Mouse (Mus musculus): ENCODE results near the gene Dqx1. TPM values are rescaled to one million over a fixed set of nuclear protein-coding genes. Genes with fewer than 3 reads are reported as not detected.

Dqx1 gene
- total RNA-seq, 4 experiments from 2014 or later: 2.6 to 6.3 (median 4.1) TPM

GRCm38 (mm10) chr6:83033249-83034185, 24.1 kb upstream of the Dqx1 start, which contains the start of the genes Dok1 and Loxl3:
TSS of gene Dok1 (minus strand) at chr6:83033471.
TSS of gene Loxl3 (plus strand) at chr6:83034173.
- DNase-seq: peak; percentile 63

DNA sequence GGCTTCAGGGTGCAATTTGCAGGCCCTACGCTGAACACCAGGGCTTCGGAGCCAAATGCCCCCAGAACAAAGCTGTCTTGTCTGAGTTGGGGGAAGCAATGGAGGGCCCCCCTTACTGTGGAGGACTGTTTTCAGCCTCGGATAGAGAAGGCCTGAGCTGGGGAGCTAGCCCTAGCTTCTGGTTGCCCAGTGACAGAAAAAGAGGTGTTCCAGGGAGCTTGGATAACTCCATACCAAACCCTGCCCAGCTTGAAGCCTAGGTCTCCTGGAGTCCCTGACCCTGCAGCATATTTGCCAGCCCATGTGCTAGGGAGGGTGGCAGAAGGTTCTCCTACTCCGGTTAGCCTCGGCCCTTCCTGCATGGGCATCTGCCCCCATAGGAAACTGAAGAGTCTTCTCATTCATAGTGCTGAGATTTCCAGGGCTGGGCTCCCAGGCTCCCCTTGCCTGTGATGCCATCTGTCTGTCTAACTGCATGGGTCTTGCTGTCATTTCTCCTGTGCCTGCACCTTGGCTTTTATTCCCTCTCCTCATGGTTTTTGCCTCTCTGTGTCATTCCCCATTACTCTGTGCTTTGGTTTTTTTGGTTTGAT, 23.1 kb upstream of the Dqx1 start:
- no peak for DNase-seq

DNA sequence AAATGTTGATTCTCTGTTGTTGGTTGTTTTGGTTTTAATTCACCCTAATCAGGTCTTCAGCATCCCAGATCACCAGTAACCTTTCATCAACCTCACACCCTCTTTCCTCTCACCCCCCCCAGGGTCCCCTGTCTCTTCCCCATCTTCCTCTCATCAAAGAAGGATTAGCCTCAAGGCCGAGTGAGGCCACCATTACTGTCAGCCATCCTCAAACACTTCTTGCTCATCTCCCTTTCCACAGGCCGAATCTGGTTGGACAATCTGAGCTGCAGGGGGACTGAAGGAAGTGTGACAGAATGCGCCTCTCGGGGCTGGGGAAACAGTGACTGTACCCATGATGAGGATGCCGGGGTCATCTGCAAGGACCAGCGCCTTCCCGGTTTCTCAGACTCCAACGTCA, 20.5 kb upstream of the Dqx1 start:
- no peak for DNase-seq

DNA sequence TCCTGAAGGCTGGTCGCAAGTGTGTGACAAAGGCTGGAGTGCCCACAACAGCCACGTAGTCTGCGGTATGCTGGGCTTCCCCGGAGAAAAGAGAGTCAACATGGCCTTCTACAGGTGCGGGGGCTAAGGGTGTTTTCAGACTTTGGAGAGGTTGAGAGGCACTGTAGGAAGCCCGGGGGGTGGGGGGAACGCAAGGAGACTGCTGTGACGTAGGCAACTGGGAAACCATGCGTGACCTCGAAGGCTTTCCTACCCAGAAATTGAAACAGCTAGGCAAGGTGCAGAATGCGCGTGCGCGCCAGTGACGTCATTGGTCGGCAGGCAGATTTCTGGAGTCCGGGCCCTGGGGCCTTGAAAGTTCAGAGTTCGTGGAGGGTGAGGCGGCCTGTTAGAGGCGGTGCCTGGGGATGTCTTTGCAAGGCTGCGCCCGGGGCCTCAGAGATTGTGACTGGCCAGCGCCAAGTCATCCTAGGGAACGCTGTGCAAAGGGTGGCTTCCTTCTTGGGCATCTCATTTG, 19.1 kb upstream of the Dqx1 start:
- peak; percentile 95 for DNase-seq

- DNase-seq: no peak
These were observed 17.0 kb upstream of the Dqx1 start for GRCm38 (mm10) chr6:83040601-83041000.

DNA sequence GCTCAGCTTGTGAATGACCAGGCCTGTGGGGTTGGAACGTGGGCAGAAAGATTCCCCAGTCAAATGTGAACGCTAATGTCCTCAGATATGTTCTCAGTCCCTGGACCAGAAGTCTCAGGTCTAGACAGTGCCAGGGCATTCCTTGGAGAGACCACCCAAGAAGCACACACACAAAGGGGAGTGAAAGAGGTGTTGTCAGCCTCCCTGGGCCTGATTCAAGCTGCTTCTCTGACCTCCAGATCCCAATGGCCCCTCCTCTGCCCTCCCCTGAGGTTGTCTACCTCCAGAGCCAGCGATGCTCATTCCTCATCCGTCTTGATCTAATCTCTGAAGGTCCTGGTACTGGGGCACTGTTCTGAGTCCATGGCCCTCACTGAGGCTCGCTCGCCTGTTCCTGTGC, 14.1 kb upstream of the Dqx1 start:
- DNase-seq: no peak

DNA sequence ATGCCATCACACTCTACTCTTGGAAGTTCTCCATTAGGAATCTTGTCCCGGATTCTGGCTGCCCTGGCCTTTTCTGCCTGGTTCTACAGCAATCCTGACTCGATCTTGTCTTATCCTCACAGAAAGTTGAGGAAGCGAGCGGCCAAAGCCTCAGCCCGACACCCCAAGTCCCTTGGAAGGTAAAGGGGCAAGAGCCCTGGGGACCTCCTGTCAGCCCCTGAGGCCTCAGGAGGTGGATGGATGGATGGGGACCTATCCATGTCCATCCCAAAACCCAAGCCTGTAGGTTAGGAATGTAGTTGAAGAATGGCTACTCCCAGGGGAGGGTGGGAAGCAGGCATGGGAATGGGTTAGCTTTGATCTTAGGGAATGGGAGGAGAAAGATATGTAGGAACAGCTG, 13.7 kb upstream of the Dqx1 start:
- DNase-seq: no peak

DNA sequence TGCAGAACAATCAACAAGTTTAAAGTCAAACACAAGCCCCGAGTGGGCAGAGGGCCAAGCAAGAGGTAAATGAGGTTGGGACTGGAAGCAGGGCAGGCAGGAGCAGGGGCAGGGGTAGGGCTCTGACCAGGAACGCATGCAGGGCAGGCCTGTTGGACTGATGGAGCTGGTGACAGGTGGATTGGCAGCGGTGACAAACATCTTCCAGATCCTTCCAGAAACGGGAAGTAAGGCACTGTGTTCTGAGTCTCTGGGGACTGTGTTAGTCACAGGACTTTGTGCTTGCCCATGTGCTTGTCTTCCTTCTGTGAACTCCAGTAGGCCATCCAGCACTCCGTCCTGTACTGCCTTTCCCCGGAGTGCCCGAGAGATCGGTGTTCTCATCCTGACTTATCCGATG, 12.9 kb upstream of the Dqx1 start:
- DNase-seq: no peak

DNA sequence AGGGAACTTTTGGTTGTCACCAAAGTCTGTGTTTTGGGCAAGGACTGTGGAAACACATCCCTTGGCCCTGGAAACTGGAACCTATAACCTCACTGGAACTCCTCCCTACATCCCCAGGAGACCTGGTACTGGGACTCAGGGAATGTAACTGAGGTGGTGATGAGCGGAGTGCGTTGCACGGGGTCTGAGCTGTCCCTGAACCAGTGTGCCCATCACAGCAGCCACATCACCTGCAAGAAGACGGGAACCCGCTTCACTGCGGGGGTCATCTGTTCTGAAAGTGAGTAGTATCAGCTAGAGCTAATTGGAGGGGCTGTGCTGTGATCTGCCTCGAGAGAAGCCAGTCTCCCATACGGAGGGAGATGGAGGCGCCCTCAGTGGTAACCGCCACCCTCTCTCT, 8.3 kb upstream of the Dqx1 start:
- no peak for DNase-seq

DNA sequence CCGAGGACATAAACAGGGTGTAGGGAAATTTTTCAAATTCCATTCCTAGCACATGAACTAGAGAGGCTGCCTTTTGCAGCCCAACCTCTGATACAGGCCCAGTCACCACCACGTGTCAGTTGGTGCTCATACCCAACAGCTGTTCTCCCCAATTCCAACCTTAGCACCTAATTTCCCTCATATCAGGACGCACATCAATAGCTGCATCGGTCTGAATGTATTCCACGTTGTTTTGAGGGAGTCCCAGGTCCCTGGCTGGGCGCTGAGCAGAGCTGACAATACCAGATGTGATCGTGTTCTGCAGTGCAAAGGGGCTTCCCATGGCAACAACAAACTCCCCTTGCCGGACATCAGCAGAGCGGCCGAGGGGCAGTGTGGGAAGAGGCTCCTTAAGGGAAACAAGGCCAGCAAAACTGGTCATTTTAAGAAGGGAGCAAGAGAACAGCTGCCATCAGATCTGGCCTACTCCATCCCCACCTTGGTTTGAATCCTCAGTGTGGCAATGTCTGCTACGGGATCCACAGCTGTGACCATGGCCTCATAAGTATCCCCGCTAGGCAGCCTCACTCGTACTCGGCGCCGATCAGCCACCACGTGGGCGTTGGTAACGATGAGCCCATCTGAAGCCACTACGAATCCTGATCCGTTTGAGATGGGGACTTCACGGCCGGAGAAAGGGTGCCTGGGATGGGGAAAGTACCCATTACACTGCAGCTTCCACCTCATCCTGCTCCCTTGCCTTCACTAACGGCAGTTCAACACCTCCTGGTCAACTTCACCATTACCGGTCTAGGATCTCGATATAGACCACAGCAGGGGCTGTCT, 4.3 kb upstream of the Dqx1 start:
- no peak for DNase-seq

DNA sequence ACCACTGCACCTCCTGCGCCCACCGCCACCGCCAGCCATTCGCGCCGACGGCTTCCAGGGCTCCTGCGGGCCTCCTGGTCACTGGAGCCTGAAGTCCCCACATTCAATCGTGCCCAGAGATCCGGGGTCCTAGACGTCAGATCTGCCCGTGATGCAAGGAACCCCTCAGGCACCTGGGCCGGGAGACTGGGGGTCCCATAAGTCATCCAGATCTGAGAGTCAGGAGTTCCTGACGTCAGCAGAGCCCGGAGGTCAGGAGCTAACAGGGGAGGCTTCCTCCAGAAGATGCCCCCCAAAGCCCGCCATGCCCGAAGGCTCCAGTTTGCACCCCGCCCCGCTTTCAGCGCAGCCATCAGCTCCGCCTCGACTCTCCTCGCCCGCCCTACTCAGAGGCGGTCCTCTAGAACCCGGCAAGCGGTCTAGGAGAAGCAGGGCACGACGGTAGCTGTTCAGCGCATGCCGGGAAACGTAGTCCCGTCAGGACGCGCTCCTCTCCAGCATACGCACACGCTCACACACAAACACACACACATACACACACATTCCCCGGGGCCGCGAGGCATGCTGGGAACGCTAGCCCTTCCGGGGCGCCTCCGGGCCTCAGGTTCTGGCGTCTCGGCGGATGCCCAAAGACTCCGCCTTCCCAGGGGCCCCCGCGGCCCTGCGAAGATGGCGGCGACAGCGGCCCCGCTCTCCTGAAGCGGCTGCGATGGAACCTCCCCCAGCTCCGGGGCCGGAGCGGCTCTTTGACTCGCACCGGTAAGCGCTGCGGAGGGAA, 3.4 kb upstream of the Dqx1 start, which contains the start of gene Aup1:
TSS of gene Aup1 (plus strand) at position 448 of the 778 bp plus-strand sequence.
- peak; percentile 97 for DNase-seq

DNA sequence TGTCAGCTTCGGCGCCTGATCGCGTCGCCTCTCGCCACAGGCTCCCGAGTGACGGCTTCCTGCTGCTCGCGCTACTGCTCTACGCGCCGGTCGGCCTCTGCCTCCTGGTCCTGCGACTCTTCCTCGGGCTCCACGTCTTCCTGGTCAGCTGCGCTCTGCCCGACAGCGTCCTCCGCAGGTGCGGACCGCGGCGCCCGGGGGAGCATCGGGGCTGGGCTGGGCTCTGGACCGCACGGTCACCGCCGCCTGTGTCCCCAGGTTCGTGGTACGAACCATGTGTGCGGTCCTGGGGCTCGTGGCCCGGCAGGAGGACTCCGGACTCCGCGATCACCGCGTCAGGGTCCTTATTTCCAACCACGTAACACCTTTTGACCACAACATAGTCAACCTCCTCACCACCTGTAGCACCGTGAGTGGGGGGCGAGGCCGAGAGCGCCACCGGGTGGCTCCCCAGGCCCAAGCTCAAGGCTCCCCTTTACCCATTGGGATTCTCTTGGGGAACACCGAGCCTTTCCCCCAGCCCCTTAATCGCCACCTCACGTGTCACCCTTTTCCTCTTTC, 2.7 kb upstream of the Dqx1 start, which contains the start of gene Htra2:
TSS of gene Htra2 (minus strand) at position 403 of the 561 bp plus-strand sequence.
- no peak for DNase-seq

DNA sequence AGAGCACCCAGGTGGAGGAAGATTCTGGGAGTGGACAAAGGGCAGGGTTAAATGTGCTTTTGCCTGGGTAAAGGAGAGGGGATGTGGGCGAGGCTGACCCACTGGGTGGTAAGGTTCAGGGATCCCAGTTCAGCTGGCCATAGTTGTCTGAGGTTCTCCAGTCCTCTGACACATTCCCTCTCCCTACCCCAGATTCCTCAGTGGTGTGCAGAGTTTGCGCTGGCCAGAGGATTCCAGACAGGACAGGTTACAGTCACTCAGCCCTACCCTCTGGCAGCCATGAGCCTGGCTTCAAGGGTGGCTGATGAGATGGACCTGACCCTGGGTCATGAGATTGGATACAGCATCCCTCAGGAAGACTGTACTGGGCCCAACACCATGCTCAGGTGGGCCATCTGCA, 1.1 kb downstream of the Dqx1 start:
- DNase-seq: no peak

DNA sequence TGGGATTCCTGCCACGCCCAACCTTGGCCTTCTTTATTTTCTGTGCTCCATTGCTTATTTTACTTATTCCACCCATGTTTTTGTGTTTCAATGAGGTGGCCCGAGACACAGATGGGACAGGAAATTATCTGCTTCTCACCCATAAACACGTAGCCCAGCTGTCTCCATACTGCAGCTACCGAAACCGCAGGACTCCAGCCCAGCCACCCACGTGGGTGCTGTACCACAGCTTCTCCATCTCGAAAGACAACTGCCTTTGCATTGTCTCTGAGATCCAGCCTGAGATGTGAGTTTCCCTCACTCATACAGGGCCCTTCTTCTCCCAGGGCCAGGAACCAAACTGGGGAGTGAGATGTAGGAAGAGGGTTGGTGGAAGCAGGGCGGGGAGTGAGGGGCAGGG, 8.4 kb downstream of the Dqx1 start:
- DNase-seq: no peak

- no peak for DNase-seq
These were observed 8.8 kb downstream of the Dqx1 start for GRCm38 (mm10) chr6:83066441-83066840.

GRCm38 (mm10) chr6:83068221-83068620, 10.6 kb downstream of the Dqx1 start:
- DNase-seq: no peak

DNA sequence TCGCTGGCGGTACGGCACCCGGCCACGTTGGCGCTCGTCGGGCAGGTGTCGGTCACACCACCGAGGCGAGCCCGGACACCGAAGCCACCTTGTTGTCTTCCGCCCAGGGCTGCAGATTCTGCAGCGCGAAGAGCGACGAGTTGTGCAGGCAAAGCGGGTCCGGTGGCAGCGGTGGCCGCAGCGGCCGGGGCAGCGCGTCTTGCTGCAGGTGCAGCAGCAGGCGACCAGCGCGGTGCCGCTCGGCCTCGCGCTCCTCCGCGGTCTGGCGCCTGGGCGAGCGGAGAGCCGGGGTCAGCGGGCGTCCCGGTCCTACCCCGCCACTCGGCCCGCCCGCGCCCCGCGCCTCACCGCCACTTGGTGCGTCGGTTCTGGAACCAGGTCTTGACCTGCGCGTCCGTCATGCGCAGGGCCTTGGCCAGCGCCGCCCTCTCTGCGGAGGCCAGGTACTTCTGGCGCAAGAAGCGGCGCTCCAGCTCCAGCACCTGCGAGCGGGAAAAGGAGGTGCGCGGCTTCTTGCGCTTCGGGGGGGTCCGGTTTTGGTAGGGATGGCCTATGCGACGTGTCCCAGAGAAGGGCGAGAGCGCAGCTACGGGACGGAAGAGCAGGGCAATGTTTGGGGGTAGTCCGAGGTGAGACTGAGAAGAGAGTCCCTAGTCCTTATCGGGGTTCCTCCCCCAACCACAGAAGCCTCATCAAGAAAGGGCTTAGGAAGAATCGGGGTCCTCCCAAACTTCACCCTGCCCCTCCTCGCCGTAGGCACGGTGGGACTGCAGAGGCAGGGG, 11.3 kb downstream of the Dqx1 start:
- DNase-seq: no peak

GRCm38 (mm10) chr6:83069488-83070246, 12.0 kb downstream of the Dqx1 start:
- DNase-seq: no peak

DNA sequence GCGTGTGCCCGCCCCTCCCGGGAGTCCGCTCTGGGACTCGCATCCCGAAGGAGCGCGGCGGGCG, 12.4 kb downstream of the Dqx1 start, which contains the start of gene Tlx2:
TSS of gene Tlx2 (minus strand) at position 47 of the 64 bp plus-strand sequence.
- no peak for DNase-seq

Measured in adrenal gland, adult 8-10 months (tissue).